Mouse (Mus musculus) intestine, embryonic 14.5 days (tissue): ENCODE results near the gene Gpsm1. TPM values are rescaled to one million over a fixed set of nuclear protein-coding genes. Genes with fewer than 3 reads are reported as not detected.
A peak's percentile ranks its signal among the peaks of the same experiment; 100 is the strongest.

Source experiments
- ATAC-seq: fragments of 200-750 bp; cut with Nextera tagmentation; replicated peaks from 2 replicates; pipeline ENCODE4 v1.8.0; 2017; ENCODE audit warnings: low read depth, moderate number of reproducible peaks, moderate TSS enrichment, moderate library complexity; ENCODE audit not compliant: low FRiP score, low TSS enrichment
- DNase-seq: peaks from one replicate; pipeline ENCODE4 v3.0.0-alpha.2; 2018; ENCODE audit warnings: low spot score
- H3K27ac ChIP-seq: fragments of 300-500 bp; sonication (generic); 2 replicates; pipeline ENCODE4 v1.5.1; 2014; ENCODE audit warnings: low read depth, mild to moderate bottlenecking, control low read depth
- H3K27me3 ChIP-seq: fragments of 300-500 bp; sonication (generic); replicated peaks from 2 replicates; pipeline ENCODE4 v1.6.1; 2014; ENCODE audit warnings: low read length, control low read depth; ENCODE audit not compliant: control insufficient read depth, insufficient read depth
- H3K36me3 ChIP-seq: fragments of 300-500 bp; sonication (generic); 2 replicates; pipeline ENCODE4 v1.6.1; 2014; ENCODE audit warnings: low read length, control low read depth; ENCODE audit not compliant: control insufficient read depth, insufficient read depth
- H3K4me1 ChIP-seq: fragments of 300-500 bp; sonication (generic); replicated peaks from 2 replicates; pipeline ENCODE4 v1.6.1; 2014; ENCODE audit warnings: low read length, control low read depth, mixed read lengths; ENCODE audit not compliant: control insufficient read depth, insufficient read depth
- H3K4me2 ChIP-seq: fragments of 300-500 bp; sonication (generic); 2 replicates; pipeline ENCODE4 v1.6.1; 2014; ENCODE audit warnings: low read length
- H3K4me3 ChIP-seq: fragments of 300-500 bp; sonication (generic); 2 replicates; pipeline ENCODE4 v1.5.1; 2014; ENCODE audit warnings: low read depth, low read length, control low read depth, mixed read lengths
- H3K9ac ChIP-seq: fragments of 300-500 bp; sonication (generic); 2 replicates; pipeline ENCODE4 v1.6.1; 2014; ENCODE audit warnings: mild to moderate bottlenecking, low read length
- H3K9me3 ChIP-seq: fragments of 300-500 bp; sonication (generic); 2 replicates; pipeline ENCODE4 v1.6.1; 2016; ENCODE audit warnings: low read length, control low read depth; ENCODE audit not compliant: control insufficient read depth
- WGBS: fragments of 180-500 bp; shearing (Covaris S2); extraction: QIAGEN DNeasy Blood & Tissue Kit; methylation state at CpG from one replicate; pipeline ENCODE4 v1.1.7; 2014; 5-methylcytosine and 5-hydroxymethylcytosine counted together
- polyA plus RNA-seq: library from polyadenylated mRNA; unstranded; fragments of >200 nt; fragmentation: Nextera tagmentation; extraction: Ambion mirVana; gene quantifications from 2 replicates; pipeline ENCODE4 v1.2.1, GENCODE M21; 2014

Gpsm1 gene
- polyA plus RNA-seq, 1 experiment from 2014 or later: 23.4 TPM

DNA sequence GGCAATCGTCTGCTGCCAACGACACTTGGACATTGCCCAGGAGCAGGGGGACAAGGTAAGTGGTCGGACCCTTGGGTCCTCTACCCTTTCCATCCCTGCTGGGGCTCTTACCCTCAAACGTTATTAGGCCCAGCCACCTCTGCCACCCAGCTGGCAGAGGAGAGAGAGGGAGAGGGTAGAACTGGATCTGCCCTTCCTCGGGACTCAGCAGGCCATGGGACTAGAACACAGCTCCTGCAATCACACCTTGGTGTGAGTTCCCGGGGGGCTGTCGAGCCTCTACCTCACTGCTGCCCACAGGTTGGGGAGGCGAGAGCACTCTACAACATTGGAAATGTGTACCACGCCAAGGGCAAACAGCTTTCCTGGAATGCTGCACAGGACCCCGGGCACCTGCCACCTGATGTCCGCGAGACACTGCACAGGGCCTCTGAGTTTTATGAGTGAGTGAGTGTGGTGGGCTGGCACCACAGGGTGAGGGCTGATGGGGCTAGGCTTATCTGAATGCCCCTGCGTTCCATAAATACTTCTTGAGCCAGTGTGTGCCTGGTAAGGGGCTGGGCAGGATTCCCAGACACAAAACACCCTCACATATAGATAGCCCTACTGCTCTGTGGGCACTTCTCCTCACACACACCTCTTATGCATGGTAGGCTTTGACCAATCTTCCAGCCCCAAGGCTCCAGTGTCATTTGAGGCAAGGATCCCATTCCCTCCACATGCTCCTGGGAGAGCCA is 8.4 kb downstream of the Gpsm1 start:
- Histone ChIP-seq H3K4me1 (no peaks in the 10 kb centered on the region), H3K4me2 (no peak overlapping the region), H3K9me3 (no peaks in the 10 kb centered on the region), H3K9ac (no peak overlapping the region), H3K27ac (no peak overlapping the region), H3K27me3 (no peaks in the 10 kb centered on the region), H3K36me3 (peaks cover 62% of the 10 kb centered on the region), H3K4me3 (no peak overlapping the region)
- DNase-seq: no peak
- WGBS: 90% methylated on average over 13 of the region's 13 CpGs
- ATAC-seq: no peak

DNA sequence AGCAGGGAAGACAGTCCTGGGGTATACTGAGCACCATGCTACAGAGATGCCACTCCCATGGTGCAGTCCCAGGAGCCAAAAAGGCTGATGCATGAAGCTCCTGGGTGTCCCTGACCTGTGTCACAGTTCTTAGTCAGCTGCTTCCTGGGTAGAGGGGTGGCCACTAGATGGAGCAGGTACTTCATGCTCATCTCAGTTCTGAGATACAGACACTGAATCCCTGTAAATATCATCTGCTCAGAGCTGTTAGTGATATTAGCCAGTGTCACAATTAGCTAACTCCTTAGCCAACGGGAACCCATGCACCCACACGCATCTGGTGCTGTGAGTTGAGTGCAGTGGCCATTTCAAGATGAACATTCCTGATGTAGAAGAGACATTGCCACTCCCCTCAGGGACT is 9.6 kb downstream of the Gpsm1 start:
- H3K36me3 ChIP-seq: peaks cover 72% of the 10 kb centered on the region
- DNase-seq (no peak), ATAC-seq (no peak)
- no peaks in the 10 kb centered on the region for H3K9me3 ChIP-seq
- H3K27ac ChIP-seq: no peak overlapping the region
- H3K4me3 ChIP-seq: no peak overlapping the region
- no peak overlapping the region for H3K4me2 ChIP-seq
- no peaks in the 10 kb centered on the region for H3K27me3 ChIP-seq
- no peaks in the 10 kb centered on the region for H3K4me1 ChIP-seq
- H3K9ac ChIP-seq: no peak overlapping the region
- 79% methylated on average over 2 of the region's 2 CpGs for whole genome bisulfite sequencing

DNA sequence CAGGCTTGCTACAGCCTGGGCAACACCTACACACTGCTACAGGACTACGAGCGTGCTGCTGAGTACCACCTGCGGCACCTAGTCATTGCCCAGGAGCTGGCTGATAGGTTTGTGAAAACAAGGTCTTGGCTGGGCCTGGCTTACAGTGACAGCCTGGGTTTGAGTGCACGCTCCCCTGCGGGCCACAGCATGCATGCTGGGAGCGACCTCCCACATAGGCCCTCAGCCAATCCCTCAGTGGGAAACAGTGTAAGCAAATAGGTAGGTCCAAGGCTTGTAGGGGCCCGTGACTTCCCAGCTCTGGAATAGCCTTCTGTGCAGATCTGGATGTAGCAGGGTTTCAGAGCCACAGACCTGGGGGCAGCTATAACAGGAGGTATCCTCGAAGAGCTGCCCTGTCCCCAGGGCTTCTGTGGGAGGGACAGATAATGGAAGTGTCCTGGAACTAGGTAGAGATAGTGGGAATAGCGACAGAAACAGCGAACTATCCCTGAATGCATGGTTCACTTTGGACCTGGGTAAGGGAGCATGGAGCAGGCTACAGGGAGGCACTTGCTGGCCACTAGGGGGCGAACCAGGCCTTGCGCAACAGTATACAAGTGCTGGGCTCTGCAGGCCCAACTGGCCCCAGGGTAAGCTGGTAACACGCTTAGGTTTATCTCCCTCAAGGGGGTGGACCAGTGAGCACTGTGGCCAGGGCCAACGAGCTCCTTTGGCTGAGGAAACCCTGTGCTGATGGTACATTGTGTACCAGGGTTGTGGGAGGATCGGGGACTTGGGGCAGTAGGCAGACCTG is 10.3 kb downstream of the Gpsm1 start:
- peak; percentile 78 for DNase-seq
- Histone ChIP-seq H3K27me3 (no peaks in the 10 kb centered on the region), H3K27ac (no peak overlapping the region), H3K9me3 (no peaks in the 10 kb centered on the region), H3K4me3 (no peak overlapping the region), H3K4me2 (no peak overlapping the region), H3K4me1 (no peaks in the 10 kb centered on the region), H3K36me3 (peaks cover 79% of the 10 kb centered on the region), H3K9ac (no peak overlapping the region)
- 66% methylated on average over 15 of the region's 15 CpGs for WGBS
- peak; percentile 61; the same call in 1 of the 2 replicates for ATAC-seq

DNA sequence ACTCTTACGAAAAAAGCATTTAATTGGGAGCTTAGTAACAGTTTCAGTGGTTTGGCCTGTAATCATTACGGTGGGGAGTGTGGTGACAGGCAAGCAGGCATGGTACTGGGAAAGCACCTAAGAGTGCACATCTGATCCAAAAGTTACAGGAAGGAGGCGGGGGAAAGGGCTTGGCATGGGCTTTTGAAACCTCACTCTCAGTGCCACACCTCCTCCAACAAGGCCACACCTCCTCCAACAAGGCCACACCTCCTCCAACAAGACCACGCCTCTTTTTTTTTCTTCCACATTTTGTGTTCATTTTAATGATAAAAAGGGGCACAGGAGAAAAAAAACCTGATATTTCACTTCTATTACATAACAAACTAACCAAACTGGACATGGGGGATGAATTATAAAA is 12.5 kb downstream of the Gpsm1 start:
- H3K4me3 ChIP-seq: no peak overlapping the region
- H3K27me3 ChIP-seq: no peaks in the 10 kb centered on the region
- no peaks in the 10 kb centered on the region for H3K4me1 ChIP-seq
- DNase-seq: no peak
- no peak overlapping the region for H3K4me2 ChIP-seq
- H3K9me3 ChIP-seq: no peaks in the 10 kb centered on the region
- ATAC-seq: no peak
- H3K9ac ChIP-seq: no peak overlapping the region
- no peak overlapping the region for H3K27ac ChIP-seq
- 87% methylated on average over 4 of the region's 4 CpGs for WGBS
- peaks cover 91% of the 10 kb centered on the region for H3K36me3 ChIP-seq

DNA sequence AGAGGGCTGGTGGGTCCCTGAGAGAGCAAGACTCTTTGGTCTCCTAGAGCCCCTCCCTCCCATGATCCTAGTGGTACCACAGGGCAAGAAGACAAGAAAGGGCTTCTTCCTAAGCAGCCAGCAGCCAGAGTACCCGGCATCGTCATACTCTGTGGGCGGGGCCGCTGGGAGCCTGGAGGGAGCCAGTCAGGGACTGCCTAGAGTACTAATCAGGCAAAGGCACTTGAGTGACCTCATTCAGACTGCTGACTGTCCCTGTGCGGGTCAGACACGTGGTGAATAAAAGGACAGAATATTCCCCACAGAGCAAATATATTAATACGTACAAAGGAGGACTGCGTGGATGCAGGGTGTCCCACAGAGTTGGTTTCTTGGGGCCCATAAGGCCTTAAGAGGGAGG is 14.1 kb downstream of the Gpsm1 start:
- Histone ChIP-seq H3K36me3 (peaks cover 78% of the 10 kb centered on the region), H3K9ac (no peak overlapping the region), H3K4me3 (no peak overlapping the region), H3K4me1 (no peaks in the 10 kb centered on the region), H3K4me2 (no peak overlapping the region), H3K27me3 (no peaks in the 10 kb centered on the region), H3K27ac (no peak overlapping the region), H3K9me3 (no peaks in the 10 kb centered on the region)
- DNase-seq: no peak
- no peak; the same call in 1 of the 2 replicates for ATAC-seq
- 61% methylated on average over 8 of the region's 8 CpGs for WGBS

DNA sequence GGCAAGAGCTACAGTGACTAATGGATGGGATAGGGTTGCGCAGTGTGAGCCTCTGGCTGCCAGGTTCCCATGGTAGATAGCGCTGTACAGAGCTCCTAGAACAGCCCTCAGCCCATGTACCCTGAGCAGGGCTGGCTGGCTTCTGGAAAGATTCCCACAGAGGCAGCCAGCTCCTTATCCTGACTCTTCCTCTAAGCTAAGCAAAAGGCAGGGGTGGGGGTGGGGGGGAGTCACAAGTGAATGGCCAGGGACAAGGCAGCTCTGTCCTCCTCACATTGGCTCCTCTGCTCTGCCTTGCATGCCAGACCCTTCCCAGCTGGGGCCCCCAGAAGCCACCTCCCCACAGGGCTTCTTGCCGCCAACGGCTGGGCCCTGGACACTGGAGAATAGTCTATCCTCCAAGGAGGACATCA is 14.7 kb downstream of the Gpsm1 start:
- H3K4me1 ChIP-seq: no peaks in the 10 kb centered on the region
- no peak overlapping the region for H3K9ac ChIP-seq
- H3K36me3 ChIP-seq: peaks cover 71% of the 10 kb centered on the region
- H3K4me3 ChIP-seq: no peak overlapping the region
- ATAC-seq (no peak), DNase-seq (no peak)
- WGBS: 86% methylated on average over 4 of the region's 4 CpGs
- no peak overlapping the region for H3K4me2 ChIP-seq
- no peaks in the 10 kb centered on the region for H3K27me3 ChIP-seq
- H3K9me3 ChIP-seq: no peaks in the 10 kb centered on the region
- H3K27ac ChIP-seq: no peak overlapping the region

DNA sequence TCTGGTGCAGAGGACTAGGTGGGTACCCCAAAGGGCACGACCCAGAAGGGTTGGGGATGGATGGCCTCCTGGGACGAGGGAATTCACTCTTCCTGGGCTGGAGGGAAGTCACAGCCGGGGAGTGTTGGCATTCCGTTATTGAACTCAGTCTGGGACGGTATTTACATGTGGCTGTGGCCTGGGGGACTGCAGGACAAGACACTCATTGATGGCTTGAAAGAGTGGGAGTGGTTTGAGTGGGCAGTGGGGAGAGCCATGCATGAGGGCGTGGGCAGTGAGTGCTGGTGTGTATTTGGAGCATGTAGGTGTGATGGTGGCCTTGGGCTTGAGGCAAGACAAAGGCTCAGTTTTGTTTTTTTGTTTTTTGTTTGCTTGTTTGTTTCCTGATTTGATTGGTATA is 15.4 kb downstream of the Gpsm1 start:
- Histone ChIP-seq H3K4me2 (no peak overlapping the region), H3K9ac (no peak overlapping the region), H3K36me3 (peaks cover 65% of the 10 kb centered on the region), H3K4me3 (no peak overlapping the region), H3K27me3 (no peaks in the 10 kb centered on the region), H3K4me1 (no peaks in the 10 kb centered on the region), H3K27ac (no peak overlapping the region), H3K9me3 (no peaks in the 10 kb centered on the region)
- WGBS: 71% methylated on average over 6 of the region's 6 CpGs
- DNase-seq (no peak), ATAC-seq (0 out of 2 replicates have a peak, but pooled peaks have one; percentile 13)

DNA sequence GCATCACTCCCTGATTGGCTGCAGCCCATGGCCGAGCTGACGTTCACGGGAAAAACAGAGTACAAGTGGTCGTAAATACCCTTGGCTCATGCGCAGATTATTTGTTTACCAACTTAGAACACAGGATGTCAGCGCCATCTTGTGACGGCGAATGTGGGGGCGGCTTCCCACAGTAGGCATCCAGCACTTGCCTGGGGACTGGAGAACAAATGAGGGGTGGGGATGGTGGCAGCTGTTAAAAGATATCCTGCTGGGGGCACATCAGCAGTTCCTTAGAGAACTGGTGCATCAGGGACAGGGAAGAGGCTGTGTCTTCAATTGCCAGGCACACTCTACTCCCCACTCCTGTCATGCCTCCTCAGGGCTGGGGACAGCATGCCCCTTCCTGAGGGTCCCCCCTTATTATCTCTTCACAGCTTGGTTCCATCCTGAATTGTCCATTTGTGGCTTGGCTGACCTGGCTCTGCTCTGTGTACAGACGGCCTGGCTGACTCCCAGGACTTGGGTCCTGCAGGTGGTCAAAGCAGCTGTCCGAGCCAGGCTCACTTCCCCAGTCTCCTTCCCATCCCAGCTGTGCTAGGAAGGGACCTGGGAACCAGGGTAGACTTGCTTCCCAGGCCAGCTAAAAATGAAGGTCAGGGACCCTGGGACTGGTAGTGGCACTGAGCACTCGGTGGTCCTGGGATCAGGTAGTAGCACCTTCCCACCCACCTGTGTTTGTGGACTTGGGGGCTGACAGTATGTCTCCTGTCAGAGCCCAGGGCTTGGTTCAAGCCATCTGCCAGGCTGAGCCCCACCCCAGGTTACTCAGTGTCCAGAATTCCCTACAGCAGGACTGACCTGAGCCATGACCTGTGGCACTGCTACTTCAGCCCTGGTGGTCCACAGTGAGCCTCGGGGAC is 23.2 kb downstream of the Gpsm1 start:
- Histone ChIP-seq H3K4me3 (no peak overlapping the region), H3K4me2 (no peak overlapping the region), H3K27me3 (no peaks in the 10 kb centered on the region), H3K36me3 (peaks cover 42% of the 10 kb centered on the region), H3K9ac (no peak overlapping the region), H3K4me1 (peaks cover 18% of the 10 kb centered on the region), H3K9me3 (no peaks in the 10 kb centered on the region), H3K27ac (no peak overlapping the region)
- DNase-seq (no peak), ATAC-seq (no peak)
- WGBS: 85% methylated on average over 8 of the region's 13 CpGs
